Comparison of ENCODE assay signal across 8 mouse cellular contexts in the genomic region with DNA sequence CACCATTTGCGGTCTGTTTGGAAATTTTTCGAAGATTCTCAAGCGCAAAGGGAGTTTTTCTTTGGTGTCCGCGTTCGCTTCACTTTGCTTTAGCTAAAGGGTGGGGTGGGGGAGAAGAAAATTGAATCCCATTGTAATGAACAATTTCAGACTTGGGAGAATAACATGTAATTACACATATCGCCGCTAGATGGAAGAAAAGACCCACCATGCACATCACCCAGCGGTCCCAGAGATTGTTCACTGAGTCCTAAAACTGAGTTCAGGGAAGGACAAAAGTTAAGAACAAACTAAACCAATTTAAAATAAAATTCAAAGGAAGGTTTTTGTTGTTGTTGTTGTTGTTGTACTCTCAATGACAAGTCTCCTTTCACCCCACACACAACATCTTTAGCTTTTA.
DNase-seq lines count a peak whose midpoint lies in the region; ATAC-seq and TF ChIP-seq lines count a peak whose summit lies in the region.
"Had no signal": no experiment of that assay in that cellular context is flagged by ENCODE, and none has a peak within 500 bp of the region (broad histone marks: within the 10 kb centered on the region; RNA-seq: fewer than 3 reads in every experiment).

No protein-coding gene starts in this region.

- no peak overlapping the region for H3K4me2 ChIP-seq in lung, postnatal 0 days (replicated peaks; ENCODE audit: low read depth, low read length)
- no peak overlapping the region for H3K4me2 ChIP-seq in limb, embryonic 13.5 days (replicated peaks)

- no peak overlapping the region for H3K4me3 ChIP-seq in lung, postnatal 0 days (ENCODE audit: low read depth, low read length)
- H3K4me3 ChIP-seq in embryonic fibroblast, embryonic 13.5 days (ENCODE audit: insufficient read depth, low read length): no peak overlapping the region
- no peak overlapping the region for H3K4me3 ChIP-seq in limb, embryonic 13.5 days
- H3K4me3 ChIP-seq: myocyte had no signal

- no peak for TF ChIP-seq POLR2A in embryonic fibroblast, embryonic 13.5 days (IDR thresholded peaks at IDR 0.05; ENCODE audit: low read depth, low read length)

- H3K27ac ChIP-seq in lung, postnatal 0 days (ENCODE audit: low read length): no peak overlapping the region
- H3K27ac ChIP-seq in embryonic fibroblast, embryonic 13.5 days (ENCODE audit: insufficient read depth, low read length): no peak overlapping the region
- H3K27ac ChIP-seq in limb, embryonic 13.5 days: no peak overlapping the region

- H3K36me3 ChIP-seq in lung, postnatal 0 days (ENCODE audit: insufficient read depth, low read length): no peaks in the 10 kb centered on the region
- H3K36me3 ChIP-seq in limb, embryonic 13.5 days: no peaks in the 10 kb centered on the region

- 10% methylated on average over 9 of the region's 9 CpGs for WGBS in lung, postnatal 0 days
- 13% methylated on average over 9 of the region's 9 CpGs for WGBS in limb, embryonic 13.5 days

- peak; percentile 76 for TF ChIP-seq CTCF in lung, postnatal 0 days (IDR thresholded peaks at IDR 0.05)
- TF ChIP-seq CTCF in embryonic fibroblast, embryonic 13.5 days (IDR thresholded peaks at IDR 0.05; ENCODE audit: borderline replicate concordance, insufficient read depth, low read length): peak; percentile 18; the same call in 1 of the 2 replicates

- TF ChIP-seq EP300 in lung, postnatal 0 days (IDR thresholded peaks at IDR 0.05): no peak

- no peaks in the 10 kb centered on the region for H3K27me3 ChIP-seq in lung, postnatal 0 days (replicated peaks; ENCODE audit: insufficient read depth, low read length)
- H3K27me3 ChIP-seq in limb, embryonic 13.5 days: peaks cover 4% of the 10 kb centered on the region; the same call in 1 of the 2 replicates

- no peak overlapping the region for H3K9ac ChIP-seq in lung, postnatal 0 days (replicated peaks; ENCODE audit: low read depth)
- no peak overlapping the region for H3K9ac ChIP-seq in limb, embryonic 13.5 days

- DNase-seq in lung, postnatal 0 days (ENCODE audit: low spot score): peak; percentile 54
- DNase-seq in lung, postnatal 25 days (ENCODE audit: low spot score): no peak
- peak; percentile 56 for DNase-seq in adipocyte (ENCODE audit: low spot score)
- DNase-seq in heart, adult 9 months (ENCODE audit: low spot score in 2 of 2): no peak
- no peak for DNase-seq in urinary bladder, adult 18-20 months (ENCODE audit: low spot score in 2 of 2)

- no peaks in the 10 kb centered on the region for H3K9me3 ChIP-seq in lung, postnatal 0 days (ENCODE audit: low read length)
- no peaks in the 10 kb centered on the region for H3K9me3 ChIP-seq in limb, embryonic 13.5 days

- no peaks in the 10 kb centered on the region for H3K4me1 ChIP-seq in lung, postnatal 0 days (ENCODE audit: insufficient read depth, low read depth, low read length)
- H3K4me1 ChIP-seq in embryonic fibroblast, embryonic 13.5 days (ENCODE audit: control insufficient read depth, insufficient read depth, low read length): no peaks in the 10 kb centered on the region
- no peaks in the 10 kb centered on the region for H3K4me1 ChIP-seq in limb, embryonic 13.5 days

- ATAC-seq in lung, postnatal 0 days: no peak
- peak; percentile 69; the same call in 1 of the 2 replicates for ATAC-seq in limb, embryonic 13.5 days (ENCODE audit: low FRiP score, low read depth)

Comparison
In these comparisons a context has a peak if more than half of its experiments do, and no peak if none do; other contexts are left out.
1. DNase-seq: peak in lung, postnatal 0 days (single experiment) and adipocyte (single experiment); none in lung, postnatal 25 days (single experiment), heart, adult 9 months (0 of 2) and urinary bladder, adult 18-20 months (0 of 2).